Mouse (Mus musculus): ENCODE measurements around the gene Homer1.
A peak's percentile ranks its signal among the peaks of the same experiment; 100 is the strongest.

The Homer1 gene

GRCm38 (mm10) chr13:93340555-93341278, 41.3 kb downstream of the Homer1 start:
- DNase-seq (ENCODE audit: low read depth, low spot score) = no peak

DNA sequence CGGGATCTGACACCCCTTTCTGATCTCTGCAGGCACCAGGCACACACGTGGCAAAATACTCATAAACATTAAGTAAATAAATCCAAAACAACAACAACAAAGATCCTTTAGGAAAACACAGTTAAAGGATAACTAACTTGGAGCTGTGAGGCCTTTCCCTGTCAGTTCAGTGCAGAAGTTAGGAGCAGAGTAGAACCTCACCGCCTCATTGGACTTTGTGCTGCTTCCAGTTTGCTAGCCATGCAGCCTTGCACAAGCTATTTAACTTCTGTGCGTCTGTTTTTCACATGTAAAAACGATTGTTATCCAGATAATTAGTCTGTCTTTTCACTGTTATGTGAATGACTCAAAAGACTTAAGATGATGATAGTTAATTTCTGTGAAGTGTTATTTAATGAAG, 43.2 kb downstream of the Homer1 start:
- no peak for DNase-seq (ENCODE audit: low read depth, low spot score)

DNA sequence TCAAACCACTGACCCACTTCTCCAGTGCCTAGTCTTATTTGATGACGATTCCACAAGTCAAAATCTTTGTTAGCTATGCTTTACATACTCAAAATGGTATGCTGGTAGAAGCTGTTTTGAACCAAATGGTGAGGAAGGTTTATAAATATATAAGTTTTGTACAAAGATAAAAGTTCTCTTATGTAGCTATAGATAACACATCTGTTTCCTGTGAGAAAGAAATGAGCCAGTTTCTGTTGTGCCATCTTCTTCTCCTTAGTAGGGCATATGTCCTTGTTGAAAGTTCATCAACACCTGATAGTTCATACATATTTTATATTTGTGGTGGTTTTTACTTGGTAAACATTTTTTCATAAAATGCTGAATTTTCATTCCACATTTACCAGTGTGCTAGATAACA, 45.0 kb downstream of the Homer1 start:
- no peak for DNase-seq (ENCODE audit: low read depth, low spot score)

DNA sequence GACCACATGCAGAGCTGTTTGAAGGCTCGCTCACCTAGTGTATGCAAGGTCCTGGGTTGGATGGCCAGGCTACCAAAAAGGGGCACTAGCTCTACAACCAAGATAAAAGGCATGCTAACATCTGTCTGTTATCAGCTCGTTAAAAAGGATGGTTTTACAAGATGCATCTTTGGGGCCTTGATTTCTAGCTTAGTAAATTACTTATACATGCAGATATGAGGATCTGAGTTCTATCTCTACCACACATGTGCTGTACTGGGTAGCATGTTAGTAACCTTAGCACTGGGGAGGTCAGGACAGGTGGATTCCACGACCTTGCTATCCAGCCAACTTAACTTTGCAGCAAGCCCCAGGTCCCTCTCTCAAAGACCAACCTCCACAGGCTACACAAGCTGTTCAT, 46.4 kb downstream of the Homer1 start:
- no peak for DNase-seq (ENCODE audit: low read depth, low spot score)

DNA sequence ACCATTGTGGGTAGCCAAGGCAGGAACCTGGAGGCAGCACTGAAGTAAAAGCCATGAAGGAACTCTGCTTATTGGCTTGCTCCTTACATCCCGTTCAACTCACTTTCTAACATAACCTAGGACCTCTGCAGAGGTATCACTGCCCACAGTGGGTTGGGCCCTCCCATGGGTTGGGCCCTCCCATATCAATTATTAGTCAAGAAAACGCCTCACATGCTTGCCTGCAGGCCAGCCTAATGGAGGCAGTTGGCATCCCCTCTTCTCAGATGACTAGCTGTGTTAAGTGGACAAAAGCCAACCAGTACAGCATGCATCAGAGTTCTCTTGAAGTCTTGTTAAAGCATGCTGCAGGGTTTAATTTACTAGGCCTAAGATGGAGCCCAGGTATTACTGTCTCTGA, 52.6 kb downstream of the Homer1 start:
- no peak for DNase-seq (ENCODE audit: low read depth, low spot score)

- peak; percentile 48 for DNase-seq (ENCODE audit: low read depth, low spot score)
Measured at GRCm38 (mm10) chr13:93354420-93355278, 55.2 kb downstream of the Homer1 start.

DNA sequence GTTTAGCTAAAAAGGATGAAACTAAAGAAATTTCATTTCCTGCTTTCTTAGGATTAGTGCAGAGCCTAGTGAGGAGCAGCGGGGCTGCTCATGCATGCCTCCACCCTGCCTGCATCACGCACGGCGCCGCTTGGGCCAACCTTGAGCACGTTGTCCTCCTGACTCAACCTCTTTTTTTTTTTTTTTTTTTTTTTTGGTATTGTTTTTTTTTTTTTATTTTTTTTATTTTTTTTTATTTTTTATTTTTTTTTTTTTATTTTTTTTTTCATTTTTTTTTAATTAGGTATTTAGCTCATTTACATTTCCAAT, 55.8 kb downstream of the Homer1 start:
- peak; percentile 20 for DNase-seq (ENCODE audit: low read depth, low spot score)

DNA sequence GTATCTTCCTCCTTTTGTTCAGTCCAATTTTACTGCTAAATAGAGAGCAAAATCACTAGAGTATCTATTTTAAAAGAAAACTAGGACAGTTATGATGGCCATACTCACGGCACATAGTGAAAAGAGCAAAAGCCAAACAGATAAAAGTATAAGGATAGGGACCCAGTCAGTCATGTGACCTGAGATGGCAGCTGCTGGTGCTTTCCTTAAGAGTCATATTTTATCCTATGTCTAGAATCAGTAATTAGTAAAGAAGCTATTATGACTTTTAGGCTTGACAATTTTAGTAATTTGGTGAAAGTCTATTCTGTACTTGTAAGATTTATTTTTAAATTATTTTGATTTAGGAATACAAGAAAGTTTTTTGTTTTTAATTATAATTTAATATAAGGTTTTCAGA, 59.1 kb downstream of the Homer1 start:
- DNase-seq (ENCODE audit: low read depth, low spot score) = no peak

DNA sequence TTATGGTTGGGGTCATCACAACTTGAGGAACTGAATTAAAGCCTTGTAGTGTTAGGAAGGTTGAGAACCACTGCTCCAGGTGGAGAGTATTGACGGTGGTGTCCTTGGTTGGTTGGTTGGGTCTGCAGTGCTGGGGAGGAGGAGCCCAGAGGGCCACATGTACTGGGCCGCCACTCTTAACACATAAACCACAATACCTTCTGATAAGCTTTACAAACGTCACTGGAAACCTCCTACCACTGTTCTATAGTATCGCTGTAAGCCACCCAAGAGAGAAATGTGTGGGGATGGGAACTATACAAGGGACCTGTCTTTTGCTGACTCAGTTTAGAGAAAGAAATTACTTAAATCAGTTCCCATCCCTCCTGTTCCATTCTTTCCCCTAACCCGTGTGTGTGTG, 68.1 kb downstream of the Homer1 start:
- no peak for DNase-seq (ENCODE audit: low read depth, low spot score)

DNA sequence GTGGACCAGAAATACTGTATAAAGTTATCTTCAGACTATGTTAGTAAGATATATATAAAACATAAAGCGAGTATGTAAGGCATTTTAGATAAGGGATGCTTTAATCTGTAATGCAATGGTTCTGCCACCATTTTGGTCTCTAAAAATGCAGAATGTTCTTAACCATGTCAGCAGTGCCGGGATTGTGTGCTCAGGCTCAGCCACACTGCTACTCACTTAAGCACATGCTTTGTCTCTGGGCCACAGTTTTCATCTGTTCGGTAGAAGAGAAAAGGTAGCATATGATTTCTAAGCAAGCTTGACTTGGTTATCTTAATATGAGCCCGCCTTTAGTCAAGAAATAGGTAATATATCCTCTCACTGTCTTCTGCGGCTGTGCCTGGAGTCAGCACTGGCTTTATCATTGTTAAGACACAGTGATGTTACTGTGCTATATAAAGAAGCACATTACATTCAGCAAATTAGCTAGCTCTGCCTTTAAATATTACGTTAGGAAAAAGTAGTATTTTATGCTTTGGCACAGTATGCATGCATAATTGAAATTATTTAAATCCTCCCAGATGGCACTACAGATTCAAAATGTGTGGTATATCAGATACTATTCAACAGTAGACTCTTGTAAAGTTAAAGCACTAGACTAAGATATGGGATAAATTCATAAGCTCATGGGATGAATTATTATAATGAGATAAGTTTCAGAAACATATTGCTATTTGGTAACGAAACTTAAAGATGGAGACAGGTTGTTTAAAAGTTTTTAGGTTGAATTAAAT, 69.6 kb downstream of the Homer1 start:
- DNase-seq (ENCODE audit: low read depth, low spot score) = no peak

DNA sequence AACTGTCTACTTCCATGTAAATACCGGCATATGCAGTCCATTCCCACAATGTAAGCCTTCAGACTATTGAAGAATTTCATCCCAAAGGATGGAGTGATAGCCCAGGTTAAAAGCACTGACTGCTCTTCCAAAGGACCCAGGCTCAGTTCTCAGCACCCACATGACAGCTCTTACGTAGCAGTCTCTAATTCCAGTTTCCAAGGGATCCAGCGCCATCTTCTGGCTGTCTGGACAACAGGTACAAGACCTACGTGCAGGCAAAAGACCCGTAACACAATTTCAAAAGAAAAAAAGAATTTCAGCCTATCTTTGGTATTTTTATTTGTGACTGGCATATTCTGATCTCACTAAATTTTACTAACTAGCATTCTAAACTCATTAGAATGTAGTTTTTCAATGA, 75.0 kb downstream of the Homer1 start:
- DNase-seq (ENCODE audit: low read depth, low spot score) = no peak

GRCm38 (mm10) chr13:93378493-93378892, 79.1 kb downstream of the Homer1 start:
- DNase-seq (ENCODE audit: low read depth, low spot score) = no peak

DNA sequence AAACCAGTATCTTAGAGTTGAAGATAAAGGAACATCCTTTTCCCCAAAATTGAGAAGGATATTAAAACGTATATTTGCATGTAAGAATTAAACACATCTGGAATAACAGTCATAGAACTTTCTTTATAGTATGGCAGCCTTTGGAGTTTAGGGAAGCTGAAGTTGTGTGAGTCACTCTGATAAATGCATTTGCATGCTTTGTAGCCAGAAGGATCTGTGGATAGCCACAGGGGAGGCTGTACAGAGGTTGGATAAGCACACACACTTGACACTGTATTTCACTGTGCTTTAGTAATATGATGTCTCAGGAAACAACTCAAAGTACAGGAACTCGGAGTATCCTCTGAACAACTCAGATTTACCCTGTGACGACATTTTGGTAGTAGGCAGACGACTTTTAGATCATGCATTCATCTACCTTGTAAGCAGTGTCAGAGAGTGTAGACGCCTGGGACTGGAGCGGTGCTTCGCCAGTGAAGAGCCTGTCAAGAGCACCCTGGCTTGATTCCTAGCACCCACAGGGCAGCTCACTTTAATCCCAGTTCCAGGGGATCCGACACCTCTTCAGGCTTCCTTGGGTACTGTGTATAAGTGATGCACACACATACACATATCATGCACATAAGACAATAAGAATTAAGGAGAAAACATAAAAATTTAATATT, 81.1 kb downstream of the Homer1 start:
- no peak for DNase-seq (ENCODE audit: low read depth, low spot score)

DNA sequence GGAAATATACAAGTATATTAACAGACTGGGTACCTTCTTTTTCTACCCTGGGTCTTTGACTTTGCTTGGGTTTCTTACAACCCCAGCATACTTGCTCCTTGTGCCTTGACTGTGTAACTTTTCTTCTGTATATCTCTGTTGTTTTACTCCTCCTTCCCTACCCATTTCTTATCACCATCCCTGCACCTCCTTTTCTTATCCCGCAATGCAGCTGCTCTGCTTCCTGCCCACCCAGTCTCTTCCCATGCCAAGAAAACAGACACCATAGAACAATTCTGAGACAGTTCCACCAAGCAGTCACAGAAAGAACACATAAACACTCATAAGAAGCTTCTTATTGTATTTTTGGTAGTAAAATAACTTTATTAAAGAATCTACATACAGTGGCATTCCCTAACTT, 81.9 kb downstream of the Homer1 start:
- no peak for DNase-seq (ENCODE audit: low read depth, low spot score)

GRCm38 (mm10) chr13:93383092-93383491, 83.7 kb downstream of the Homer1 start:
- no peak for DNase-seq (ENCODE audit: low read depth, low spot score)

DNA sequence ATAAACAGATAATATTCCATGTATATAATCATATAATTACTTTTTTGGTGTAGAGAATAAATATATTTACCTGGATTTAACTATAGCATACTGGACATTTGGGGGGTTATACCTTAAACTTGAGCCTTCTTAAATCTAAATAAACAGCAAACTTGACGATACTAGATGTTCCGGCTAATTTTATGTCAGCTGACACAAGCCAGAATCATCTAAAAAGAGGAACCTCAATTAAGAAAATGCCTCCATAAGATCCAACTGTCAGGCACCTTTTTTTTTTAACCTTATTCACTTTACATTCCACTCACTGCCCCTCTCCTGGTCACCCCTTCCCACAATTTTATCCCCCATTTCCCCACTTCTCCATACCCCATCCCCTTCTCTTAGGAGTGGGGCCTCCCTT, 84.2 kb downstream of the Homer1 start:
- no peak for DNase-seq (ENCODE audit: low read depth, low spot score)

- no peak for DNase-seq (ENCODE audit: low read depth, low spot score)
Measured at GRCm38 (mm10) chr13:93384481-93384880, 85.0 kb downstream of the Homer1 start.

DNA sequence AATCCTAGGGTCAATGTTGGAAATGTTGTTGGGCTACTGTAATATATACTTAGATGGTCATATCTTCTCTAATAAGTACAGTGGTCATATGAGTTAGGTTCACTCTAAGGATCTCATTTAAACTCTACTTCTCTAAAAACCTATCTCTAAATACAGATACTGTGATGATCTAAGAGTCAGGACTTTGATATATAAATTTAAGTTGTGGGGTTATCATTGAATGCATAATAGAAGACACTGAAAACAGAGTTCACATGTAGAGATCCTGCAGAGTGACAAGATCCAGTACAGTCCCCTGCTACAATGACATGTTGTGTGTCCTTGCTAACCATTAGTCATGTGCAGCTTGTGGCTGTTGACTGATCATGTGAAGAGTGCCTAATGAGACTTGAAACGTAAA, 85.7 kb downstream of the Homer1 start:
- DNase-seq (ENCODE audit: low read depth, low spot score) = no peak

- no peak for DNase-seq (ENCODE audit: low read depth, low spot score)
Measured at GRCm38 (mm10) chr13:93387440-93387839, 88.0 kb downstream of the Homer1 start.

- no peak for DNase-seq (ENCODE audit: low read depth, low spot score)
Measured at GRCm38 (mm10) chr13:93388594-93389241, 89.3 kb downstream of the Homer1 start.

DNA sequence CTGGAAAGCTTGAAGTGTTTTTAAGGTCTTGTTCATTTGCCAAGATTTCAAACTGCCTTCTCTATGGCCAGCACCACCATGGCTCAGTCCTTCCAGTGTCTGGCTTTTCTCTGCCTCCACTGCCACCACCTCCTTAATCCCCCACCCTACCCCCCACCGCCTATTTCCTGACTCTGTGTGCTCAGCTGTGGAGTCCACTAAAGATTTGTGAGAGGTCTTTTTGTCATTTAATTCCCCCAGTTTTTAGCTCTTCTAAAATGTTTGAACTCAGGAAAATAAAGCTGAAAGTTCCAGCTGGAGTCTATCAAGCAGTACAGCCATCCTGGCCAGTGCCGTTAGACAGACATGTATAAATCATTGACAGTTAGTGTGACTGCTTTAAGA, 89.8 kb downstream of the Homer1 start:
- peak; percentile 69 for DNase-seq (ENCODE audit: low read depth, low spot score)

Data from forelimb bud, embryonic 11.5 days (tissue).